Mouse (Mus musculus) heart, postnatal 0 days (tissue): Measurements from ENCODE around the gene Nipal4.
"Not testable (repeated sequence)": the region's sequence is repeated elsewhere in the genome, so short reads cannot be mapped to it uniquely, and the experiment has no call there.

ENCODE experiments used
- CTCF ChIP-seq: IDR thresholded peaks from 2 replicates; pipeline ENCODE4 v1.5.1; 2016; ENCODE audit warnings: antibody characterized with exemption, control low read depth, low read depth
- EP300 ChIP-seq: IDR thresholded peaks from 2 replicates; pipeline ENCODE4 v1.6.1; 2016; ENCODE audit warnings: antibody characterized with exemption, low read depth

GRCm38 (mm10) chr11:46182031-46182430, 15.7 kb upstream of the Nipal4 start:
- TF ChIP-seq CTCF, EP300: not testable (repeated sequence)
